In genomic region chr1:36263833-36264488, GRCm38 (mm10) we compare ENCODE assay signal across 8 mouse cellular contexts. TPM values are rescaled to one million over a fixed set of nuclear protein-coding genes. Genes with fewer than 3 reads are reported as not detected.
A peak's percentile ranks its signal among the peaks of the same experiment; 100 is the strongest.
DNase-seq lines count a peak whose midpoint lies in the region; ATAC-seq and TF ChIP-seq lines count a peak whose summit lies in the region.

No protein-coding gene starts in this region.

- peaks cover 5% of the 10 kb centered on the region for H3K9me3 ChIP-seq in kidney, embryonic 16.5 days (ENCODE audit: low read length)
- H3K9me3 ChIP-seq in megakaryocyte, embryonic 14.5 days = peaks cover 6% of the 10 kb centered on the region

- no peaks in the 10 kb centered on the region for H3K36me3 ChIP-seq in kidney, embryonic 16.5 days (ENCODE audit: insufficient read depth, low read length)
- peaks cover 42% of the 10 kb centered on the region for H3K36me3 ChIP-seq in megakaryocyte, embryonic 14.5 days (replicated peaks; ENCODE audit: low read length)

- no peak overlapping the region for H3K4me3 ChIP-seq in layer of hippocampus, adult 2 months
- H3K4me3 ChIP-seq in kidney, embryonic 16.5 days (ENCODE audit: low read length) = no peak overlapping the region
- H3K4me3 ChIP-seq in megakaryocyte, embryonic 14.5 days (replicated peaks) = peak overlapping the region; percentile 88

- H3K4me2 ChIP-seq in kidney, embryonic 16.5 days (replicated peaks; ENCODE audit: low read depth, low read length) = peak overlapping the region; percentile 31; the same call in 1 of the 2 replicates

- no peak for TF ChIP-seq CTCF in layer of hippocampus, adult 2 months (conservative IDR thresholded peaks at IDR 0.05)

- no peaks in the 10 kb centered on the region for H3K27me3 ChIP-seq in kidney, embryonic 16.5 days (ENCODE audit: insufficient read depth, low read length)
- H3K27me3 ChIP-seq in megakaryocyte, embryonic 14.5 days (replicated peaks) = peaks cover 2% of the 10 kb centered on the region

- peak overlapping the region; percentile 53; the same call in 1 of the 2 replicates for H3K27ac ChIP-seq in layer of hippocampus, adult 2 months
- H3K27ac ChIP-seq in kidney, embryonic 16.5 days (ENCODE audit: low read length) = peak overlapping the region; percentile 88

- peaks cover 13% of the 10 kb centered on the region for H3K4me1 ChIP-seq in kidney, embryonic 16.5 days (ENCODE audit: insufficient read depth, low read length)
- H3K4me1 ChIP-seq in megakaryocyte, embryonic 14.5 days = peaks cover 82% of the 10 kb centered on the region

- ATAC-seq in kidney, embryonic 16.5 days (ENCODE audit: low FRiP score, low TSS enrichment) = no peak

- DNase-seq in layer of hippocampus, adult 2 months (ENCODE audit: low spot score in 2 of 2) = no peak
- DNase-seq in layer of hippocampus, adult 18-20 months (ENCODE audit: low spot score in 2 of 2) = no peak
- peak; percentile 83 for DNase-seq in heart, adult 8-10 months (ENCODE audit: low spot score)
- peak; percentile 61 for DNase-seq in thymus, postnatal 4 days
- no peak for DNase-seq in embryo, embryonic 10.5 days (ENCODE audit: low spot score)
- no peak for DNase-seq in frontal cortex, postnatal 36 days (ENCODE audit: low spot score in 2 of 2)

- WGBS in kidney, embryonic 16.5 days = 46% methylated on average over 13 of the region's 13 CpGs

- H3K9ac ChIP-seq in kidney, embryonic 16.5 days (replicated peaks; ENCODE audit: low read length) = no peak overlapping the region

RNA-seq across cellular contexts. Expression of gene Neurl3, which starts 10.5 kb away (rescaled TPM):
- under 1 TPM; 0.44 to 0.92 TPM for total RNA-seq in layer of hippocampus, adult 2 months (2021)
- total RNA-seq in layer of hippocampus, adult 18-20 months (2021) = under 1 TPM; 0.53 to 0.77 TPM
- 1 to 10 TPM; 2.0 to 4.4 (median 2.8) TPM for total RNA-seq in heart, adult 8-10 months (2022)
- polyA plus RNA-seq in kidney, embryonic 16.5 days (2015; fragmentation: Nextera tagmentation; extraction: Ambion mirVana) = 18.4 TPM in 2 replicates
- polyA plus RNA-seq in megakaryocyte, embryonic 14.5 days (2012; ENCODE audit: insufficient read depth, low replicate concordance) = 10.2 and 15.0 TPM in 2 replicates

RNA-seq across cellular contexts. Expression of gene Uggt1, which starts 19.4 kb away (rescaled TPM):
- total RNA-seq in layer of hippocampus, adult 2 months (2021) = 10 to 100 TPM; 37.1 to 39.0 TPM
- 10 to 100 TPM; 33.6 to 39.2 TPM for total RNA-seq in layer of hippocampus, adult 18-20 months (2021)
- 10 to 100 TPM; 26.8 to 31.9 (median 28.4) TPM for total RNA-seq in heart, adult 8-10 months (2022)
- polyA plus RNA-seq in kidney, embryonic 16.5 days (2015; fragmentation: Nextera tagmentation; extraction: Ambion mirVana) = 61.3 and 69.0 TPM in 2 replicates
- 3.3 and 3.4 TPM in 2 replicates for polyA plus RNA-seq in megakaryocyte, embryonic 14.5 days (2012; ENCODE audit: insufficient read depth, low replicate concordance)

RNA-seq across cellular contexts. Expression of gene Arid5a, which starts 43.6 kb away (rescaled TPM):
- total RNA-seq in layer of hippocampus, adult 2 months (2021) = 10 to 100 TPM; 15.1 to 15.4 TPM
- total RNA-seq in layer of hippocampus, adult 18-20 months (2021) = 10 to 100 TPM; 15.2 to 16.4 TPM
- 10 to 100 TPM in 2 of 4 experiments, 1 to 10 TPM in 2; 4.7 to 16.6 (median 9.9) TPM for total RNA-seq in heart, adult 8-10 months (2022)
- polyA plus RNA-seq in kidney, embryonic 16.5 days (2015; fragmentation: Nextera tagmentation; extraction: Ambion mirVana) = 6.5 and 7.9 TPM in 2 replicates
- 4.4 and 17.4 TPM in 2 replicates for polyA plus RNA-seq in megakaryocyte, embryonic 14.5 days (2012; ENCODE audit: insufficient read depth, low replicate concordance)

Comparison
In these comparisons a context has a peak if more than half of its experiments do, and no peak if none do; other contexts are left out.
1. DNase-seq: peak in heart, adult 8-10 months (single experiment) and thymus, postnatal 4 days (single experiment); none in layer of hippocampus, adult 2 months (0 of 2), layer of hippocampus, adult 18-20 months (0 of 2), embryo, embryonic 10.5 days (single experiment) and frontal cortex, postnatal 36 days (0 of 2).